Mouse (Mus musculus) cerebellum, adult 2 months (tissue): ENCODE results near the gene Dock9.

Experiments
- CTCF ChIP-seq: fragments of 200-500 bp; IDR thresholded peaks from 2 replicates; pipeline ENCODE4 v1.5.1; 2011; ENCODE audit warnings: low read depth, mild to moderate bottlenecking, control low read depth, low read length, moderate library complexity, borderline replicate concordance; ENCODE audit not compliant: insufficient read depth
- POLR2A ChIP-seq: fragments of 200-500 bp; IDR thresholded peaks from 2 replicates; pipeline ENCODE4 v1.6.1; 2011; ENCODE audit warnings: low read length, control low read depth, borderline replicate concordance; ENCODE audit not compliant: insufficient read depth

GRCm38 (mm10) chr14:121626741-121627140, 170.9 kb downstream of the Dock9 start:
- TF ChIP-seq CTCF (no peak), POLR2A (no peak)
